Mouse (Mus musculus) MEL (cell line): ENCODE measurements at regions not wholly inside any gene's neighbourhood (a gene's known extent, or its start where the extent isn't known, plus 50 kb on each side); places are given as distances from the start of the nearest gene placed in this dataset.

ENCODE experiments used
- DNase-seq: peaks from one replicate; pipeline ENCODE4 v3.0.0; 2011; ENCODE audit warnings: low read depth, low spot score
- H3K27ac ChIP-seq: 2 replicates; pipeline ENCODE4 v1.5.1; 2012; ENCODE audit warnings: low read depth, mild to moderate bottlenecking, control low read depth, low read length, moderate library complexity; ENCODE audit not compliant: control insufficient read depth
- H3K27me3 ChIP-seq, 2 experiments: fragments of 150-350 bp in 1 of 2; sonication (generic) in 1 of 2; 2 replicates each; pipeline ENCODE4 v1.6.1; 2012; ENCODE audit warnings: low read length in 2 of 2, mild to moderate bottlenecking in 2 of 2, improper control_type of control experiment in 1 of 2, moderate library complexity in 1 of 2; ENCODE audit not compliant: insufficient read depth in 2 of 2, control insufficient read depth in 1 of 2
- H3K36me3 ChIP-seq, 2 experiments: 2 replicates each; pipeline ENCODE4 v1.6.1; 2012 to 2014; ENCODE audit warnings: low read length in 2 of 2, improper control_type of control experiment in 1 of 2, inconsistent platforms in 1 of 2, mild to moderate bottlenecking in 1 of 2; ENCODE audit not compliant: insufficient read depth in 2 of 2, control insufficient read depth in 1 of 2
- H3K4me1 ChIP-seq, 2 experiments: fragments of 150-350 bp in 1 of 2; sonication (generic) in 1 of 2; 2 replicates each; pipeline ENCODE4 v1.6.1; 2012; ENCODE audit warnings: low read length in 2 of 2, improper control_type of control experiment in 1 of 2, mild to moderate bottlenecking in 1 of 2; ENCODE audit not compliant: insufficient read depth in 2 of 2, control insufficient read depth in 1 of 2
- H3K4me3 ChIP-seq, 2 experiments: fragments of 150-350 bp in 1 of 2; sonication (generic) in 1 of 2; 2 replicates each; pipeline ENCODE4 v1.5.1; 2012; ENCODE audit warnings: low read depth in 2 of 2, low read length in 2 of 2, mild to moderate bottlenecking in 2 of 2, moderate library complexity in 2 of 2, control low read depth in 1 of 2, improper control_type of control experiment in 1 of 2; ENCODE audit not compliant: control insufficient read depth in 1 of 2, insufficient read depth in 1 of 2
- H3K79me2 ChIP-seq: 2 replicates; pipeline ENCODE4 v1.6.1; 2012; ENCODE audit warnings: mild to moderate bottlenecking, low read length, moderate library complexity; ENCODE audit not compliant: control insufficient read depth, poor library complexity, insufficient read depth
- H3K9ac ChIP-seq: 2 replicates; pipeline ENCODE4 v1.6.1; 2012; ENCODE audit warnings: low read depth, mild to moderate bottlenecking, control low read depth, low read length, moderate library complexity; ENCODE audit not compliant: control insufficient read depth, poor library complexity, severe bottlenecking
- H3K9me3 ChIP-seq: fragments of 150-350 bp; sonication (generic); replicated peaks from 2 replicates; pipeline ENCODE4 v1.6.1; 2012; ENCODE audit warnings: mild to moderate bottlenecking, low read length, improper control_type of control experiment, moderate library complexity; ENCODE audit not compliant: insufficient read depth
- BHLHE40 ChIP-seq: IDR thresholded peaks from 2 replicates; pipeline ENCODE4 v1.6.1; 2012; ENCODE audit warnings: low read depth, mild to moderate bottlenecking, inconsistent platforms, low read length, improper control_type of control experiment, borderline replicate concordance
- CHD1 ChIP-seq: IDR thresholded peaks from 2 replicates; pipeline ENCODE4 v1.6.1; 2012; ENCODE audit warnings: low read depth, mild to moderate bottlenecking, inconsistent platforms, low read length, improper control_type of control experiment
- ELF1 ChIP-seq: IDR thresholded peaks from 2 replicates; pipeline ENCODE4 v1.6.1; 2014; ENCODE audit warnings: low read depth, mild to moderate bottlenecking, inconsistent platforms, low read length, improper control_type of control experiment, moderate library complexity
- ETS1 ChIP-seq: IDR thresholded peaks from 2 replicates; pipeline ENCODE4 v1.6.1; 2012; ENCODE audit warnings: low read depth, mild to moderate bottlenecking, inconsistent platforms, low read length, improper control_type of control experiment, moderate library complexity
- GATA1 ChIP-seq: IDR thresholded peaks from 2 replicates; pipeline ENCODE4 v1.6.1; 2011; ENCODE audit warnings: low read depth, low read length, improper control_type of control experiment
- JUND ChIP-seq: IDR thresholded peaks from 2 replicates; pipeline ENCODE4 v1.6.1; 2011; ENCODE audit warnings: low read depth, mild to moderate bottlenecking, improper control_type of control experiment, low read length
- MAFK ChIP-seq: IDR thresholded peaks from 2 replicates; pipeline ENCODE4 v1.6.1; 2011; ENCODE audit warnings: low read depth, mild to moderate bottlenecking, low read length, improper control_type of control experiment, borderline replicate concordance
- MAZ ChIP-seq: IDR thresholded peaks from 2 replicates; pipeline ENCODE4 v1.6.1; 2012; ENCODE audit warnings: low read depth, mild to moderate bottlenecking, inconsistent platforms, low read length, improper control_type of control experiment
- NRF1 ChIP-seq: IDR thresholded peaks from 2 replicates; pipeline ENCODE4 v1.6.1; 2014; ENCODE audit warnings: low read depth, mild to moderate bottlenecking, inconsistent platforms, low read length, improper control_type of control experiment, moderate library complexity; ENCODE audit not compliant: poor library complexity, insufficient read depth, severe bottlenecking
- POLR2A ChIP-seq, 2 experiments: IDR thresholded peaks; 2 replicates each; pipeline ENCODE4 v1.6.1; 2011 to 2012; ENCODE audit warnings: low read length in 2 of 2, mild to moderate bottlenecking in 2 of 2, control low read depth in 1 of 2, improper control_type of control experiment in 1 of 2, low read depth in 1 of 2, moderate library complexity in 1 of 2; ENCODE audit not compliant: control insufficient read depth in 1 of 2, insufficient read depth in 1 of 2, poor library complexity in 1 of 2
- RCOR1 ChIP-seq: IDR thresholded peaks from 2 replicates; pipeline ENCODE4 v1.6.1; 2012; ENCODE audit warnings: low read depth, mild to moderate bottlenecking, inconsistent platforms, low read length, improper control_type of control experiment
- SIN3A ChIP-seq: IDR thresholded peaks from 2 replicates; pipeline ENCODE4 v1.6.1; 2012; ENCODE audit warnings: low read length, improper control_type of control experiment, inconsistent platforms
- TAL1 ChIP-seq: IDR thresholded peaks from 2 replicates; pipeline ENCODE4 v1.6.1; 2012; ENCODE audit warnings: mild to moderate bottlenecking, inconsistent platforms, low read length, moderate library complexity, mixed read lengths
- TCF12 ChIP-seq: IDR thresholded peaks from 2 replicates; pipeline ENCODE4 v1.6.1; 2014; ENCODE audit warnings: low read depth, mild to moderate bottlenecking, inconsistent platforms, low read length, improper control_type of control experiment, moderate library complexity
- UBTF ChIP-seq: IDR thresholded peaks from 2 replicates; pipeline ENCODE4 v1.6.1; 2012; ENCODE audit warnings: low read depth, mild to moderate bottlenecking, inconsistent platforms, low read length, improper control_type of control experiment, moderate library complexity, borderline replicate concordance; ENCODE audit not compliant: insufficient read depth
- ZKSCAN1 ChIP-seq: IDR thresholded peaks from 2 replicates; pipeline ENCODE4 v1.6.1; 2012; ENCODE audit warnings: low read depth, mild to moderate bottlenecking, inconsistent platforms, low read length, improper control_type of control experiment, moderate library complexity
- ZMIZ1 ChIP-seq: IDR thresholded peaks from 2 replicates; pipeline ENCODE4 v1.6.1; 2012; ENCODE audit warnings: low read depth, mild to moderate bottlenecking, inconsistent platforms, low read length, improper control_type of control experiment, moderate library complexity
- ZNF384 ChIP-seq: IDR thresholded peaks from 2 replicates; pipeline ENCODE4 v1.6.1; 2012; ENCODE audit warnings: low read depth, mild to moderate bottlenecking, inconsistent platforms, low read length, improper control_type of control experiment

DNA sequence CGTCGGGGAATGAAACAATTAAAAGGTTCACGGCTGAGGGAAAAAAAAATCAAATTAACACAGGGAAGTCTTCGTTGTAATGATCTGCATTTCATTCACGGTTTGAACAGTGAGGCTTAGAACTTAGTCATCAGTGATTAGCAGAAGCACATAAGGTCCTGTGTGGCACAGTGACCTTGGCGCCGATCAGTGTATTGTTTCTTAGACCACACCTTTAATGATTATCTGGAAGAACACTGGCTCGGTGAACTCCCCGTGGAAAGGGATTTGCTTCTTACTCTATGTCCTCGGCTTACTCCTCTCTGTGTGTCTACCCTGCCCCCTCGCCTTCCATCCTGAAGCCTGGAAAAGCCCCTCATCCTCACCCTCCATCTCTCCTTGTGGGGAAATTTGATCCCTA lies 181.6 kb upstream of the Ccdc122 start:
- H3K9me3 ChIP-seq = no peaks in the 10 kb centered on the region
- H3K4me1 ChIP-seq = no peaks in the 10 kb centered on the region
- H3K79me2 ChIP-seq = no peaks in the 10 kb centered on the region
- H3K27me3 ChIP-seq = no peaks in the 10 kb centered on the region; a peak in 1 of 4 replicates
- no peak overlapping the region for H3K9ac ChIP-seq
- no peak for DNase-seq
- H3K36me3 ChIP-seq = no peaks in the 10 kb centered on the region
- no peak for TF ChIP-seq JUND
- TF ChIP-seq MAFK = no peak
- TF ChIP-seq ZMIZ1 = no peak
- no peak for TF ChIP-seq TAL1
- TF ChIP-seq BHLHE40 = no peak
- TF ChIP-seq ZKSCAN1 = no peak
- TF ChIP-seq UBTF = no peak
- no peak for TF ChIP-seq ETS1
- no peak for TF ChIP-seq ELF1
- TF ChIP-seq GATA1 = no peak
- TF ChIP-seq POLR2A (IDR thresholded peaks at IDR 0.05; ENCODE audit: control insufficient read depth in 1 of 2, insufficient read depth in 1 of 2, low read depth in 1 of 2, low read length in 2 of 2, poor library complexity in 1 of 2) = no peak
- TF ChIP-seq RCOR1 = no peak
- no peak for TF ChIP-seq MAZ
- H3K4me3 ChIP-seq = no peak overlapping the region
- H3K27ac ChIP-seq = no peak overlapping the region

DNA sequence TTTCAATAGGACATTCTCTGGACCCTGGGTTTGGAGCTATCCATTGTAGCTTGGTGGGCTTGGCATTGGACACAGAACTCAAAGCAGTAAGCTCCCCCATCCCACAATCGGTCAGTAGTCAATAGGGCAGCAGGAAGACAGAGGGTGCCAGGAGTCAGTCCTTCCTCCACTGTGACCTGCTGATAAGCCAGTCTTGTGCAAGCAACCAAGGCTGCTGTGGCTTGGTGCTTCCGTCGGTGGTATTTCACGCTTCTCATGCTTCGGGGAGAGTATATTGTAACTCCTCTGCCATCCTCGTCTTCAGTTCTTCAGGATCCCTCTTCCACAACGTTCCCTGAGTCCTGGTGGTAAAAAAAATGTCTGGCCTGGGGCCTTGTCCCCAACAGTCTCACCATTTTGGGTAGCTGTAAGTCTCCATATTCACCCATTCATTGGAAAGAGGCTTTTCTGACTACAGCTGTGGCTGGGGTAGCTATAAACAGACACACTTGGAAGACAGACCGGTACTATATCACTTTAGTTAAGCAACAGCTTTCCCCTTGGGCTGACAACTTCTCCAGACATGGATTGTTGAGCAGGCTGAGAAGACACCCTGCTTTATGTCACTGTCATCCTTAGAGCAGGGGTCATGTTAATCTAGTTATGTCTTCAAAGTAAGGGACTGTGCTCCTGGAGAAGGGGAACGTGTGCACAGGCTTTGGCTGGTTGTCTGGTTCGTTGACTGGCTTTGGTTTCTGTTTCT lies 184.9 kb upstream of the Ccdc122 start:
- no peaks in the 10 kb centered on the region for H3K36me3 ChIP-seq
- H3K4me3 ChIP-seq = no peak overlapping the region
- no peaks in the 10 kb centered on the region for H3K4me1 ChIP-seq
- H3K9ac ChIP-seq = no peak overlapping the region
- no peaks in the 10 kb centered on the region for H3K27me3 ChIP-seq
- H3K27ac ChIP-seq = no peak overlapping the region
- no peaks in the 10 kb centered on the region for H3K79me2 ChIP-seq
- no peaks in the 10 kb centered on the region for H3K9me3 ChIP-seq
- DNase-seq = no peak
- TF ChIP-seq CHD1 (no peak), SIN3A (no peak), TCF12 (no peak), ETS1 (no peak), NRF1 (no peak), ELF1 (no peak), ZNF384 (no peak)
